Mouse (Mus musculus) limb, embryonic 11.5 days (tissue): ENCODE data around the gene Gramd1c. TPM values are rescaled to one million over a fixed set of nuclear protein-coding genes. Genes with fewer than 3 reads are reported as not detected.

ENCODE experiments used
- ATAC-seq: fragments of 200-750 bp; cut with Nextera tagmentation; 2 replicates; pipeline ENCODE4 v1.8.0; 2017; ENCODE audit warnings: low read depth; ENCODE audit not compliant: insufficient number of reproducible peaks, low FRiP score, low TSS enrichment
- DNase-seq: peaks from one replicate; pipeline ENCODE4 v3.0.0-alpha.2; 2015; ENCODE audit warnings: low spot score
- H3K27ac ChIP-seq: fragments of 300-500 bp; sonication (generic); replicated peaks from 2 replicates; pipeline ENCODE4 v1.5.1; 2014; ENCODE audit warnings: low read depth, mild to moderate bottlenecking, low read length
- H3K27me3 ChIP-seq: fragments of 300-500 bp; sonication (generic); 2 replicates; pipeline ENCODE4 v1.6.1; 2014; ENCODE audit warnings: mild to moderate bottlenecking, low read length, mixed read lengths; ENCODE audit not compliant: control insufficient read depth, insufficient read depth
- H3K36me3 ChIP-seq: fragments of 300-500 bp; sonication (generic); 2 replicates; pipeline ENCODE4 v1.6.1; 2014; ENCODE audit warnings: mild to moderate bottlenecking, low read length, moderate library complexity, mixed read lengths; ENCODE audit not compliant: control insufficient read depth, insufficient read depth
- H3K4me1 ChIP-seq: fragments of 300-500 bp; sonication (generic); 2 replicates; pipeline ENCODE4 v1.6.1; 2014; ENCODE audit warnings: low read length, mixed read lengths; ENCODE audit not compliant: control insufficient read depth, insufficient read depth
- H3K4me2 ChIP-seq: fragments of 300-500 bp; sonication (generic); 2 replicates; pipeline ENCODE4 v1.6.1; 2014; ENCODE audit warnings: low read depth, mild to moderate bottlenecking, moderate library complexity; ENCODE audit not compliant: severe bottlenecking
- H3K4me3 ChIP-seq: fragments of 300-500 bp; sonication (generic); 2 replicates; pipeline ENCODE4 v1.5.1; 2014; ENCODE audit warnings: low read depth, low read length
- H3K9ac ChIP-seq: fragments of 300-500 bp; sonication (generic); 2 replicates; pipeline ENCODE4 v1.6.1; 2014; ENCODE audit warnings: mild to moderate bottlenecking, low read length
- H3K9me3 ChIP-seq: fragments of 300-500 bp; sonication (generic); 2 replicates; pipeline ENCODE4 v1.6.1; 2016; ENCODE audit warnings: low read length; ENCODE audit not compliant: control insufficient read depth
- WGBS: fragments of 180-500 bp; shearing (Covaris S2); extraction: QIAGEN DNeasy Blood & Tissue Kit; methylation state at CpG from one replicate; pipeline ENCODE4 v1.1.7; 2014; 5-methylcytosine and 5-hydroxymethylcytosine counted together
- microRNA-seq: library from miRNA; unstranded; fragments of <30 nt; microRNA quantifications from one replicate; pipeline ENCODE4, GENCODE M21; 2016
- polyA plus RNA-seq: library from polyadenylated mRNA; unstranded; fragments of >200 nt; fragmentation: Nextera tagmentation; extraction: Ambion mirVana; gene quantifications from 2 replicates; pipeline ENCODE4 v1.2.1, GENCODE M21; 2014

Gene Gramd1c
- polyA plus RNA-seq, 1 experiment from 2014 or later, result 4.3 TPM

- no peak overlapping the region for H3K4me2 ChIP-seq
- 73% methylated on average over 3 of the region's 3 CpGs for WGBS
- no peak for ATAC-seq
- no peaks in the 10 kb centered on the region for H3K4me1 ChIP-seq
- no peaks in the 10 kb centered on the region for H3K36me3 ChIP-seq
- H3K9me3 ChIP-seq, result no peaks in the 10 kb centered on the region
- H3K27ac ChIP-seq, result no peak overlapping the region
- H3K9ac ChIP-seq, result no peak overlapping the region
- no peaks in the 10 kb centered on the region for H3K27me3 ChIP-seq
- no peak overlapping the region for H3K4me3 ChIP-seq
- DNase-seq, result no peak
Measured at GRCm38 (mm10) chr16:43935892-43936291, 127.3 kb downstream of the Gramd1c start.

DNA sequence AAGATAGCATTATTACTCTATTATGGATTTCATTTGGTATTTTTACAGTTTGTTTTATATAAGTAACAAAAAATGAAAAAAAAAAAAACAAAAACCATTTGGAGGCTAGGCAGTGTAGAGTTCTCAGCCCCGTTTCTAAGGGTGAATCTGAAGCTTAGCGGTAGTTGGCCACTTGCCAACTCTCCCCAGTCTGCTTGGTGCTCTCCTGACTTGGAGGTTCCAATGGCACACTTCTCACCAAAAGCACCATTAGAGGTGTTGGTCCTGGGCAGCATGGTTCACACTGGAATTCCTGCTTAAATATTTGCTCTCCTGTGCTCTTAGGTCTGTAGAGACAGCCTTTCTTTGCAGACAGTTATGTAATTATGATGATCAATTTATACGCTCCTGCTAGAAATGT is 127.8 kb downstream of the Gramd1c start:
- ATAC-seq, result no peak
- Histone ChIP-seq H3K27me3 (no peaks in the 10 kb centered on the region), H3K36me3 (no peaks in the 10 kb centered on the region), H3K4me3 (no peak overlapping the region), H3K27ac (no peak overlapping the region), H3K4me2 (no peak overlapping the region), H3K4me1 (no peaks in the 10 kb centered on the region), H3K9me3 (no peaks in the 10 kb centered on the region), H3K9ac (no peak overlapping the region)
- DNase-seq, result no peak
- WGBS, result 88% methylated on average over 3 of the region's 3 CpGs

DNA sequence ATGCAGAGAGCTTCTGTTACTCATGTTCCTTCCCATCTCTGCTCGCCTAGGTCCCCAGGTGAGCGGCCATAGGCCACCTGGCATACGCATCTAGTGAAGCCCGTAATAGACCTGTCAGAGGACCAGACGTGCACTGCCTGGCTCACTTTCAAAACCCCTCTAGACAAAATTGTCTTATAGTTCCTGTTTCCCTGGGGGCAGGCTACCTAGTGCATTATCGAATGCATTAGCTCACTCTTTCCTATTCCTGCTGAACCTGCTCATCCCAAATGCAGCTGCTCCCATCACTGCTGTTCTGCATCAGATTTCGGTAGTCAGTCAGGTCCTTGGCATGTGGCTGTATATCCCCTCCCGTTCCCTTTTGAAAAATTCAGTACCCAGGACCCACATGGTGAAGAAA is 128.3 kb downstream of the Gramd1c start:
- Histone ChIP-seq H3K36me3 (no peaks in the 10 kb centered on the region), H3K9ac (no peak overlapping the region), H3K4me1 (no peaks in the 10 kb centered on the region), H3K4me3 (no peak overlapping the region), H3K27me3 (no peaks in the 10 kb centered on the region), H3K9me3 (no peaks in the 10 kb centered on the region), H3K4me2 (no peak overlapping the region), H3K27ac (no peak overlapping the region)
- WGBS, result 88% methylated on average over 8 of the region's 8 CpGs
- ATAC-seq (no peak), DNase-seq (no peak)

DNA sequence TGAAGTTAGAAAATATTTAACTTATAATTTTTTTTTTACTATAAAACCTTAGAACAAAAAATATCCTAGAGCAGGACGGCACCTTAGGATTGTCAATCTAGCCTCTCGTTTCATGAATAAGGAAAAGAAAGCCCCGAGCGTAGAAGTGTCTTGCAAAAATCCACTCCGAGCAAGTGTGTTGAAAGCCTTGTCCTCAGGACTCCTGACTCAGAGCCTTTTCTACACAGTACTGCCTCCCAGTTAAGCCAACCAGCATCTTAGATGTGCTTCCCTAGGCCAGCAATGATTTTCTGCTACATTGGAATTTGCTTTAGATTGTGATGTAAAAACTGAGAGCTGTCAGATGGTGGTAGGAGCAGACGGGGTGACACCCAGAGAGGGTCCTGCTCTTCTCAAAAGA is 130.1 kb downstream of the Gramd1c start:
- Histone ChIP-seq H3K9ac (no peak overlapping the region), H3K4me1 (no peaks in the 10 kb centered on the region), H3K36me3 (no peaks in the 10 kb centered on the region), H3K27ac (no peak overlapping the region), H3K9me3 (no peaks in the 10 kb centered on the region), H3K27me3 (no peaks in the 10 kb centered on the region), H3K4me3 (no peak overlapping the region), H3K4me2 (no peak overlapping the region)
- no peak for DNase-seq
- ATAC-seq, result no peak
- 91% methylated on average over 6 of the region's 6 CpGs for WGBS

DNA sequence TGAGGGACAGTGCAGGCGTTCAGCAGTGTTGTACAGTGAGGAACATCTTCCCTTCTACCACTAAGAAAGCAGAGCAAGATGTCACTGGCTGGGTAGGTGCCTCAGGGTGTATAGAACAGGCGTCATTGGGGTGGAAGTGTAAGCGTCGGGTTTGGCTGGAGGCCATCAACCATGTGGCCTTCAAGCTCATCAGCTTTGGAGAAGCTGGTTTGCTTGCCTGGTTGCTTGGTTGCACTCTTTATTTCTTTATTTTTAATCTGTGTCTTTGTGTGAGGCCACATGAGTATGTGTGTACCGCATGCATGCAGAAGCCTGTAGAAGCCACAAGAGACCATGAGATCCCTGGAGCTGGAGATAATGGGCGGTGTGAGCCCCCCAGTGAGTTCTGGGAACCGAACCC is 130.8 kb downstream of the Gramd1c start:
- Histone ChIP-seq H3K36me3 (no peaks in the 10 kb centered on the region), H3K9me3 (no peaks in the 10 kb centered on the region), H3K27ac (no peak overlapping the region), H3K9ac (no peak overlapping the region), H3K4me3 (no peak overlapping the region), H3K4me1 (no peaks in the 10 kb centered on the region), H3K4me2 (no peak overlapping the region), H3K27me3 (no peaks in the 10 kb centered on the region)
- WGBS, result 93% methylated on average over 7 of the region's 7 CpGs
- no peak for DNase-seq
- no peak for ATAC-seq

GRCm38 (mm10) chr16:43931502-43931901 is 131.6 kb downstream of the Gramd1c start:
- H3K9me3 ChIP-seq, result no peaks in the 10 kb centered on the region
- DNase-seq, result no peak
- no peak overlapping the region for H3K27ac ChIP-seq
- no peak for ATAC-seq
- WGBS, result 77% methylated on average over 3 of the region's 3 CpGs
- no peaks in the 10 kb centered on the region for H3K4me1 ChIP-seq
- H3K4me3 ChIP-seq, result no peak overlapping the region
- H3K36me3 ChIP-seq, result no peaks in the 10 kb centered on the region
- no peak overlapping the region for H3K4me2 ChIP-seq
- H3K27me3 ChIP-seq, result no peaks in the 10 kb centered on the region
- no peak overlapping the region for H3K9ac ChIP-seq

DNA sequence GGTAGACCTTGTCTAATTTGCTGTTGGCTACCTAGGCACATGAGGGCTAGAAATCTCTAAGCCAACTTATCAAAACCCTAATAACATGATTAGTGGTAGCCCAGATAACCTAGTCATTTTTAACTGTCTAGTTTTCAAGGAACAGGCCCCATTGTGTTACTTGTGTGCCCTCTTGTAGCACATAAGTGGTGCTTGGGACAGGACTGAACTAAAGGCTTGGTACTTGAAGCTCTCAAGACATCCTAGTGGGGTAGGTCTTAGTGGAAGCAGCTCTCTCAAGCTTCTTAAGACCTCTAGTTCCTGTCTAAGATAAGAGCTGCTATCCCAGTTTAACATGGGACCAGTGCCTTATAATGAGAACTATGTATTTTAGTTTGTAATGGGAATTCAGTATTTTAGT is 132.6 kb downstream of the Gramd1c start:
- DNase-seq (no peak), ATAC-seq (no peak)
- Histone ChIP-seq H3K27me3 (no peaks in the 10 kb centered on the region), H3K4me1 (no peaks in the 10 kb centered on the region), H3K27ac (no peak overlapping the region), H3K9me3 (no peaks in the 10 kb centered on the region), H3K4me2 (no peak overlapping the region), H3K4me3 (no peak overlapping the region), H3K36me3 (no peaks in the 10 kb centered on the region), H3K9ac (no peak overlapping the region)

Small RNA genes within 50 kb of the gene (microRNA-seq; reads per million reads assigned to microRNA genes)
- not detected for gene Mir3470b

Other genes with a start within 250 kb of the Gramd1c start
- 12.6 and 14.4 TPM in 2 replicates for gene Ccdc191, start 173.5 kb downstream of the Gramd1c start, polyA plus RNA-seq
- gene Qtrt2, start 136.5 kb downstream of the Gramd1c start, polyA plus RNA-seq, result 40.1 and 46.8 TPM in 2 replicates
- 0.61 and 0.64 TPM in 2 replicates for gene Zdhhc23, start 83.6 kb downstream of the Gramd1c start, polyA plus RNA-seq
- gene Atp6v1a, start 76.4 kb upstream of the Gramd1c start, polyA plus RNA-seq, result 52.3 and 52.5 TPM in 2 replicates
- gene Naa50, start 76.5 kb upstream of the Gramd1c start, polyA plus RNA-seq, result 88.1 and 97.9 TPM in 2 replicates
- gene Usf3, start 109.9 kb upstream of the Gramd1c start, polyA plus RNA-seq, result 5.1 and 5.7 TPM in 2 replicates